Comparison of ENCODE assay signal across 23 mouse cellular contexts in the genomic region with DNA sequence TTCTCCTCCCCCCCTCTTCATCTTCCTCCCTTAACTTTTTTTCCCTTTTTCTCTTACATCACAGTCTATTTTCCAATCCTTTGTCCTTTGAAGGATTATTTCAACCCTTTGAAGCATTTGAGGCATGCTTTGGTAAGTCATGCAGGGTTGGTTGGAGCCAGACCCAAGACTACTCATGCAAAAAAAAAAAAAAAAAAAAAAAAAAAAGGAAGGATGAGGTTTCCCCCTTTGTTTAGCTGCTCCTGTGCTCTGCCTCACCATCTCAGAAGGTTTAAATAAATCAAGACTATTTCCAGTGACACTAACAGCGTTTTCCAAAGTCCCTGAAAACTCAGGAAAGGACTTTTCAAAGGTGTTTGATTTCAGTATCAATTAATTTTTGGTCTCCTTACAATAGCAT.
A peak's percentile ranks its signal among the peaks of the same experiment; 100 is the strongest.
DNase-seq lines count a peak whose midpoint lies in the region; ATAC-seq and TF ChIP-seq lines count a peak whose summit lies in the region.
"Had no signal": no experiment of that assay in that cellular context is flagged by ENCODE, and none has a peak within 500 bp of the region (broad histone marks: within the 10 kb centered on the region; RNA-seq: fewer than 3 reads in every experiment).

No protein-coding gene starts in this region.

- H3K9me3 ChIP-seq in kidney, embryonic 15.5 days (replicated peaks), result no peaks in the 10 kb centered on the region
- no peaks in the 10 kb centered on the region for H3K9me3 ChIP-seq in kidney, embryonic 16.5 days (ENCODE audit: low read length)
- no peaks in the 10 kb centered on the region for H3K9me3 ChIP-seq in kidney, postnatal 0 days (replicated peaks; ENCODE audit: low read length)
- no peaks in the 10 kb centered on the region for H3K9me3 ChIP-seq in CH12.LX (replicated peaks; ENCODE audit: low read length)
- H3K9me3 ChIP-seq: G1E had no signal

- no peaks in the 10 kb centered on the region for H3K4me1 ChIP-seq in kidney, embryonic 15.5 days
- H3K4me1 ChIP-seq in kidney, embryonic 16.5 days (ENCODE audit: insufficient read depth, low read length), result no peaks in the 10 kb centered on the region
- no peaks in the 10 kb centered on the region for H3K4me1 ChIP-seq in kidney, postnatal 0 days (replicated peaks; ENCODE audit: insufficient read depth, low read length)
- H3K4me1 ChIP-seq in CH12.LX (ENCODE audit: control insufficient read depth in 1 of 2, insufficient read depth in 2 of 2), result peaks cover 2 to 28% of the 10 kb centered on the region in 2 experiments; a peak in 3 of 4 replicates

- no peak overlapping the region for H3K27ac ChIP-seq in kidney, embryonic 15.5 days
- no peak overlapping the region for H3K27ac ChIP-seq in kidney, embryonic 16.5 days (ENCODE audit: low read length)
- no peak overlapping the region for H3K27ac ChIP-seq in kidney, postnatal 0 days
- H3K27ac ChIP-seq in CH12.LX (ENCODE audit: insufficient read depth, low read depth), result no peak overlapping the region

- H3K4me2 ChIP-seq in kidney, embryonic 15.5 days, result no peak overlapping the region
- no peak overlapping the region for H3K4me2 ChIP-seq in kidney, embryonic 16.5 days (replicated peaks; ENCODE audit: low read depth, low read length)
- no peak overlapping the region for H3K4me2 ChIP-seq in kidney, postnatal 0 days (ENCODE audit: low read length)
- no peak overlapping the region for H3K4me2 ChIP-seq in CH12.LX (ENCODE audit: insufficient read depth, low read depth, poor library complexity, severe bottlenecking)

- WGBS in kidney, embryonic 15.5 days, result 16% methylated on average over 1 of the region's 1 CpGs
- 22% methylated on average over 1 of the region's 1 CpGs for WGBS in kidney, embryonic 16.5 days
- 10% methylated on average over 1 of the region's 1 CpGs for WGBS in kidney, postnatal 0 days

- no peaks in the 10 kb centered on the region for H3K27me3 ChIP-seq in kidney, embryonic 15.5 days
- H3K27me3 ChIP-seq in kidney, embryonic 16.5 days (ENCODE audit: insufficient read depth, low read length), result no peaks in the 10 kb centered on the region
- no peaks in the 10 kb centered on the region for H3K27me3 ChIP-seq in kidney, postnatal 0 days (ENCODE audit: insufficient read depth, low read length)
- H3K27me3 ChIP-seq in CH12.LX (replicated peaks), result no peaks in the 10 kb centered on the region
- H3K27me3 ChIP-seq: Patski had no signal

- peak; percentile 21 for DNase-seq in kidney, postnatal 0 days (ENCODE audit: low spot score)
- no peak for DNase-seq in kidney, postnatal 14 days
- no peak for DNase-seq in CH12.LX (ENCODE audit: extremely low read depth)
- DNase-seq in Muller cell, postnatal 12 days (ENCODE audit: inconsistent ontology term), result peak; percentile 7
- no peak for DNase-seq in layer of hippocampus, adult 9-11 months
- DNase-seq in frontal cortex, postnatal 14 days (ENCODE audit: low spot score in 2 of 2), result no peak
- DNase-seq: adrenal gland, adult 2 months; adrenal gland, adult 8-10 months; adrenal gland, postnatal 10 days; adrenal gland, postnatal 14 days; adrenal gland, postnatal 25 days; adrenal gland, postnatal 36 days; B cell, adult 2 months; cerebellum, adult 11 months; cerebellum, adult 11-12 months; cerebellum, adult 18-20 months; cerebellum, adult 2 months had no signal

- no peaks in the 10 kb centered on the region for H3K36me3 ChIP-seq in kidney, embryonic 15.5 days
- no peaks in the 10 kb centered on the region for H3K36me3 ChIP-seq in kidney, embryonic 16.5 days (ENCODE audit: insufficient read depth, low read length)
- H3K36me3 ChIP-seq in kidney, postnatal 0 days (ENCODE audit: insufficient read depth, low read length), result no peaks in the 10 kb centered on the region
- no peaks in the 10 kb centered on the region for H3K36me3 ChIP-seq in CH12.LX (replicated peaks in 1 of 2; ENCODE audit: control insufficient read depth in 1 of 2, insufficient read depth in 1 of 2, low read length in 1 of 2)
- H3K36me3 ChIP-seq: G1E had no signal

- TF ChIP-seq POLR2A in CH12.LX (IDR thresholded peaks at IDR 0.05; ENCODE audit: low read depth, low read length), result no peak

- H3K79me2 ChIP-seq in CH12.LX (replicated peaks; ENCODE audit: control insufficient read depth, extremely low read depth, insufficient read depth, poor library complexity, severe bottlenecking), result no peaks in the 10 kb centered on the region

- in situ Hi-C loops in CH12.LX (cut with MboI; ENCODE audit: low pct_ligation_motif_present, low pct_unique_long_range_greater_than_20kb, low sequenced_read_pairs), result no loop called here

- no peak for TF ChIP-seq EP300 in CH12.LX (IDR thresholded peaks at IDR 0.05; ENCODE audit: low read length)

- H3K4me3 ChIP-seq in kidney, embryonic 15.5 days (replicated peaks), result no peak overlapping the region
- no peak overlapping the region for H3K4me3 ChIP-seq in kidney, embryonic 16.5 days (ENCODE audit: low read length)
- no peak overlapping the region for H3K4me3 ChIP-seq in kidney, postnatal 0 days (replicated peaks; ENCODE audit: low read depth, low read length)
- H3K4me3 ChIP-seq in CH12.LX (replicated peaks in 1 of 3; ENCODE audit: low read depth in 2 of 3, low read length in 2 of 3, poor library complexity in 1 of 3), result no peak overlapping the region

- H3K9ac ChIP-seq in kidney, embryonic 15.5 days, result no peak overlapping the region
- no peak overlapping the region for H3K9ac ChIP-seq in kidney, embryonic 16.5 days (replicated peaks; ENCODE audit: low read length)
- no peak overlapping the region for H3K9ac ChIP-seq in kidney, postnatal 0 days (ENCODE audit: low read depth, low read length)
- H3K9ac ChIP-seq in CH12.LX (ENCODE audit: insufficient read depth, low read depth), result no peak overlapping the region

- no peak for TF ChIP-seq RAD21 in CH12.LX (IDR thresholded peaks at IDR 0.05; ENCODE audit: low read depth, low read length)

- dilution Hi-C loops in CH12.LX (cut with MboI; ENCODE audit: extremely low pct_ligation_motif_present, extremely low pct_unique_long_range_greater_than_20kb, low sequenced_read_pairs), result no loop called here

- no peak for TF ChIP-seq CTCF in kidney, postnatal 0 days (IDR thresholded peaks at IDR 0.05; ENCODE audit: low read depth)
- TF ChIP-seq CTCF in CH12.LX (conservative IDR thresholded peaks at IDR 0.05 in 1 of 2, IDR thresholded peaks at IDR 0.05 in 1 of 2; ENCODE audit: low read depth in 2 of 2, low read length in 2 of 2), result no peak

- peak; percentile 66; the same call in 1 of the 2 replicates for ATAC-seq in kidney, embryonic 15.5 days (replicated peaks; ENCODE audit: low FRiP score)
- no peak for ATAC-seq in kidney, embryonic 16.5 days (ENCODE audit: low FRiP score, low TSS enrichment)
- ATAC-seq in kidney, postnatal 0 days (replicated peaks; ENCODE audit: low FRiP score, low read depth), result no peak
- ATAC-seq: activated CD4-positive, CD25-positive, alpha-beta regulatory T cell, adult 4 months; CD4-positive, CD25-positive, alpha-beta regulatory T cell, adult 4 months; Patski had no signal

TF ChIP-seq in CH12.LX, 34 proteins besides CTCF, POLR2A, EP300 and RAD21:
- TF ChIP-seq TBP (conservative IDR thresholded peaks at IDR 0.05; ENCODE audit: low read depth, low read length), result no peak
- TF ChIP-seq ZNF384 (IDR thresholded peaks at IDR 0.05; ENCODE audit: low read depth, low read length), result peak; percentile 70

Comparison
In these comparisons a context has a peak if more than half of its experiments do, and no peak if none do; other contexts are left out.
1. DNase-seq: peak in kidney, postnatal 0 days (single experiment) and Muller cell, postnatal 12 days (single experiment); none in kidney, postnatal 14 days (single experiment), CH12.LX (single experiment), layer of hippocampus, adult 9-11 months (single experiment) and frontal cortex, postnatal 14 days (0 of 2).